Mouse (Mus musculus) c-Kit-positive CD71-positive TER-119-positive erythroid progenitor cells, embryonic 14.5 days (primary cell): Measurements from ENCODE around the gene Snrpg.
A peak's percentile ranks its signal among the peaks of the same experiment; 100 is the strongest.
"Not testable (repeated sequence)": the region's sequence is repeated elsewhere in the genome, so short reads cannot be mapped to it uniquely, and the experiment has no call there.

Source experiments
- DNase-seq: peaks from one replicate; pipeline ENCODE4 v3.0.0-alpha.2; 2013; ENCODE audit warnings: low spot score

Gene Snrpg

DNA sequence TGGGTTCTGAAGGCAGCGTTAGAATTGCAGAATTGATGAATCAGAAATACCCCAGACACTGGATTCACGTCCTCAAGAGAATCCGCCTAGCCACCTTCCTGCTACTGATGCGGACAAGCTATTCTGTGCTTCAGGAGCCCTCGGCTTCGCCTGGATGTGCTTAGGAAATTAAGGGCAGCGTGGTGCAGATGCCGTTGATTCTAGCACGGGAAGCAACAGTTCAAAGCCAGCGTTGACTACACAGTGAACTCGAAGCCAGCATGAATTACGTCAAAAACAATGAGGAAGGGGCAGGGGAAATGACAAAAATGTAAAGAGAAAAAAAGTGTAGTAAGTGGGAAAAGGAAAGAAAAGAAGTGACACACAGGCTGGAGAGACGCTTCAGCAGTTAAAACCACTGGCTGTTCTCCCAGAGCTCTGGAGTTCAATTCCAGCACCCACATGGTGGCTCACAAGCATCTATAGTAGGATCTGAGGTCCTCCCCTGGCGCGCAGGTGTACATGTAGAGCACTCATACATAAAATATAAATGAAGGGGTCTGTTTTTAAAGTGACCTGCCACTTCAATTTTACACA is at the start of gene Snrpg:
Snrpg (plus strand) TSS at position 541 of the 576 bp plus-strand sequence.
- DNase-seq, result no peak

DNA sequence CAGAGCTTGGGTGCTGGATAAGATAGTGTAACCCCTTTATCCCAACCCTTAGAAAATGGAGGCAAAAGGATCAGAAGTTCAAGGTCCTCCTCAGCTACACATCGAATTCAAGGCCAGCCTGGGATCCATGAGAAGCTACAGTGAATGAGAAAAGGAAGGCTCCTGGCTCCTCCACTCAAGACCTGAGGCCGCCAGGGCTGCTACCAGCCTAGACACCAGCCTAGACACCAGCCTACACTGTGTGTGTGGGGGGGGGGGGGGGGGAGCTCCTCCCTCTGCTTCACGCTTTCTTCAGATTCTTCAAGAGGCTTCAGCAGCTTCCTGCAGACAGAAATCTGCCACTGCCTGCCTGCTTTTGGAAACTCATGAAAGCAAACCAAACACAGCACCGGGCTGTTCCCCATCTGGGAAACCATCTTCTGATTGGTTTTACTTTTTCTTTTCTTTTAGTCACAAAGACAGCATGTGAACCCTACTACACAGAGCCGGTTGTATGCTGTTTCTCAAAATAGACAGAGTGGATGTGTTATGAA is 49.0 kb upstream of the Snrpg start:
- DNase-seq, result no peak

DNA sequence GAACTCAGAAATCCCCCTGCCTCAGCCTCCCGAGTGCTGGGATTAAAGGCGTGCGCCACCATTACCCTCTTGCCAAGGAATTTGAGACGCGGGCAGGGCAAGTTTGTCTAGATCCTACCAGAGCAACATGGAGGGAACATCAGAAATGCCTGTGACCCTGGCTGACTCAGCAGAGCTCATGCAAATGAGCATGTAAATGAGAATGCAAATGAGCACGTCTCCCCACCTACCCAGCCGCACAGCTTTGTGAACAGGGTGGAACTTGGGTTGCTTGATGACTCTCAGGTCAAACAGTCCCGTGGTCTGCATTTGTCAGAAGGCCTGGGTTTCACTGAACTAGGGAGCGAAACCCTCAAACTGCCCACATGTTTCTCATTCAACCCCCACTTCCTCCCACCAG is 48.1 kb upstream of the Snrpg start:
- DNase-seq, result no peak

DNA sequence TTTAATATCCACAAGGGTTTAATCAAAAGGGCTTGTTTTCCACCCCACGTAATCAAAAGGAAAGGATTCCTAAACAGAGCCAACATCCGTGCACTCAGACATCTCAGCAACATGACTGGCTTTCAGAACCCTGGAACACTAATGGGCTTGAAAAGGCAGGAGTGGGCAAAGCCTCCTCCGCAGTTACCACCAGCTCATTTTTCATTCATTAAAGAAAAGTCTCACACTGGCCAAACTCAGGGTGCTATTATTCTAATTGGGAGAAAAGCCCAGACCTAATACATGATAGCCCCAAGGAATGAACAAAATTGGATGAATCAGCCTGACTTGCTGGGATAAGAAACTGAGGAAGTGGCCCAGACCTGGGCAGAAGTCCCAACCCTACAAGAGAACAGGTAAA is 46.7 kb upstream of the Snrpg start:
- DNase-seq, result no peak

DNA sequence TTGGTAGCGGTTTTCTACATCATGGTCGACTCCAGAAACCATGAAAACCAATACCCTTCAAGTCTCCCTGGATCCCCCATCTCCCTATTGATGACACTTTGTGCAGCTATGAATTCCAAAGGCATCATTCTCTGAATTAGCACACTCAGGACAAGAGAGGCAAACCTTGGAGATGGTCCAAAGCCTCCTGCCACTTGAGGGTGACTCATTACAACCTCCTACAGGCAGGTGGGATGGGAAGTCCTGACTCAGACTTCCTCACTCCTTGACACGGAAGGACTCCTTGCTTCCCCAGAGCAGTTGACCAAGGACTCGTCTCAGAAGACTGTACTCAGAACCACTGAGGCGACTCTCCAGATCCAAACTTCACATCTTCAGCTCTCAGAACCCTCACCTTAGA is 45.5 kb upstream of the Snrpg start:
- no peak for DNase-seq

DNA sequence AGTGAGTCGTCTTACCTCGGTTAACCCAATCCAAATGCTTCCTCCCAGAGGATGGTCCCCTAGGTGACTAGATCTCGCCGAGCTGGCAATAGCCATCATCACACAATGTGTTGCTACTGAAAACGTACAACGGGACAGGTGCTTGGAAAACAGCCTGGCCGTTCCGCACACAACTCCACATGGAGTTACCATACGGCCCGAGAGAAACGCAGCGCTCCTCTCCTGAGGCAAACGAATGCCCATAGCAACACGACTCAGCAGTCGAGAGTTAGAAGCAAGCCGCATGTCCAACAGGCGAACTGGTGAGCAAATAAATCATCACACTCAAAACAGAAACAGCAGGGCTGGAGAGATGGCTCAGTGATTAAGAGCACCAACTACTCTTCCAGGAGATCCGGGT is 44.2 kb upstream of the Snrpg start:
- DNase-seq, result no peak

DNA sequence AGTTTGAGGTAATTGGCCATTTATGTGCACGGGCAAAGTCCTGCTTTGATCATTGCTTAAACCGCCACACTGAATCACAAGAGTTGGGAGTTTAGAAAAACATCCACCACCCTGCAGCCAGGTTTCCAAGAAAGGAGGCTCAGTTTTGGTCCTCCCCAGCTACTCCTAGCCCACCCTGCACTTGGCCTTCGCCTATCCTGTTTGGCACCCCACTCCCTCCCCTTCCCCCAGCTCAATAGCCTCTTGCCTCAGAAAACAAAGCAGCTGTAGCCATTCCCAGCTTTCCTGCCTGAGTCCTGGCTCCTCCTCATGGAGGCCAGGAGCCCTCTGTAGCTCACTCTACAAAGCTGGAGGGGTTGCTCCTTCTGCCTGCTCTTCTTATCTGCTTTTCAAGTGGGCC is 42.7 kb upstream of the Snrpg start:
- DNase-seq, result no peak

DNA sequence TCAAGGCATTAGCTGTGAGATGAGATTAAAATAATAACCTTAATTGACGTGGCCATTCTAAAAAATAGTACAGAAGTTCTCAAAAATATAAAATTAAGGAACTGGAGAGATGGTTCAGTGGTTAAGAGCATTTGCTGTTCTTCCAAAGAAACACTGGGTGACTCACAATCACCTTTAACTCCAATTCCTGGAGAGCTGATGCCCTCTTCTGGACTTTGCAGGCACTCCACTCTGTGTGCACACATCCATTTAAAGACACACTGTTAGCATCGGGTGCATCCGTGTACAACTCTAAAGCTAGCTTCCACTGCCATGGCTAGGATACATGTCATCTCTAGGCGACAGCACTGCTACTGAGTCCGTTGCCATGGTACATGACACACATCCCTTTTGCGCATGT is 41.2 kb upstream of the Snrpg start:
- no peak for DNase-seq

DNA sequence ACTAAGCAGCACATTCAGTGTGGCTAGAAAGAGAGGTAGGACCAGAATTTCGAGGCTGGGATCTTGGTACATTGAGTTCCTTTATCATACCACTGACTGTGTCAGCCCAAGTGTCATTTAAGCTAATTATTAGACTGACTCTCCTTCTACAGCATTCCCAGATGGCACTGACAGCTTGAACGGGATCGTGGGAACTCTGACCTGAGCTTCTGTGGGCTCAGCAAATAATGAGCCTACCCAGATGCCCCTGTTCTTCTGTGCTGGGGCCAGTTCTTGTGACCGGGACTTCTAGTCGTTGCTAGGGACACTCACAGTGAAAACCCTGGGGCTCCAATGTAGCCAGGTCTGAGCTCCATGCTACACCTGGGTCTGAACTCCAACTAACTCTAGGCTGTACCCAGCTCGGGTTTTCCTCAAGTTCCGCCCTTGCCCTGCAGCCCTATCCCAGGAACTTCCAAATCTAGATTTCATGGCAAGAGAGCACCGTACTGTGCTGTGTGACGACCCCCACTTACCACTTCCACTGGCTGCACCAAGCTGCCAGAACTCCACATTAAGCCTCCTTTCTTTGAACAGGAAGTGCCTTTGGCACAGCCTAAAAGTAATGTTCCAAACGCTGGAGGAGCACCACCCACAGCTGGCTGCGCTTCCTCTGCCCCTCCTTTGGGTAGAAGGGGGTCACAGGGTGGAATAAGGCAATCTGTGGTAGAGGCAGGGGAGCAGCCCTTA is 35.8 kb upstream of the Snrpg start:
- DNase-seq, result no peak

DNA sequence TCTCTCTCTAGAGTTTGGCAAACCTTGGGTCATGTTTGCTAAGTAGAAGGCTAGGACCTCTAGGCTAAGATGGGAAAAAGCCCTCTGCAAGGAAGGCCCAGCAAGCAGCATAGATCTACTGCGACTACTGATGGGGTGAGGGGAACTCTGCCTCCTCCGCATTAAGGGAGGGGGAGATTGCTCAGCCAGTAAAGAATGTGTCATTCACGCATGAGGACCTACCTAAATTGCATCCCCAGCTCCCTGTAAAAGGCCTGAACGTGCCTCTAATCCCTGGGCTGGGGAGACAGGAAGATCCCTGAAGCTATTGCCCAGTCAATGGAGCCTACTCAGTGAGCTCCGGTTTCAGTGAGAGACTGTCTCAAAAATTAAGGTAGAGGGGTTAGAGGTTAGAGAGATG is 35.2 kb upstream of the Snrpg start:
- DNase-seq, result no peak

DNA sequence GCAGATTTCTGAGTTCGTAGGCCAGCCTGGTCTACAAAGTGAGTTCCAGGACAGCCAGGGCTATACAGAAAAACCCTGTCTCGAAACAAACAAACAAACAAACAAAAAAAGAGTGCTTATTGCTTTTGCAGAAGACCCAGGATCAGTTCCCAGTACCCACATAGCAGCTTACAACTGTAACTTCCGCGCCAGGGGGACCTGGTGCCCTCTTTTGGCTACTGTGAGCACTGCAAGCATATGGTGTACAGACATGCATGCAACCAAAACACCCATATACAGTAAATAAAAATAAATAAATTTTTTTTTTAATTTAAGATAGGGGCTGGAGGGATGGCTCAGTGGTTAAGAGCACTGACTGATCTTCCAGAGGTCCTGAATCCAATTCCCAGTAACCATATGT is 34.8 kb upstream of the Snrpg start:
- DNase-seq, result not testable (repeated sequence)

DNA sequence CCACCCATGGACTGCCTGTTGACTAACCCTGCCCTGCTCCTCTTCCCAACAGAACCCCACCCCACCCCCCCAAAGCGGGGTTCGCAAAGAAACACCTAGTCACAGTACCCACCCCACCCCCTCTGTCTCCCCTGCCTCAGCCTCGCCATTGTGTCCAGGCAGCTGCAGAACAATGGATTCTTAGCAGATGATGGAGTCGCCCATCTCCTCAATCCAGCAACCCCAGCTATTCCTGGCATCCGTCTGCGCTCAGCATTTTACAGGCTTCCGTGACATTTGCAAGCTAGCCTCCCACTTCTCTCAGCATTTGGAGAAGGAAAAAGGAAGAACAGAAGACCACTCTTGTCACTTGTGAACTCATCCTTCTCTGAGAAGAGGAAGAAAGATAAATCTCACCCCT is 27.4 kb upstream of the Snrpg start:
- DNase-seq, result no peak

DNA sequence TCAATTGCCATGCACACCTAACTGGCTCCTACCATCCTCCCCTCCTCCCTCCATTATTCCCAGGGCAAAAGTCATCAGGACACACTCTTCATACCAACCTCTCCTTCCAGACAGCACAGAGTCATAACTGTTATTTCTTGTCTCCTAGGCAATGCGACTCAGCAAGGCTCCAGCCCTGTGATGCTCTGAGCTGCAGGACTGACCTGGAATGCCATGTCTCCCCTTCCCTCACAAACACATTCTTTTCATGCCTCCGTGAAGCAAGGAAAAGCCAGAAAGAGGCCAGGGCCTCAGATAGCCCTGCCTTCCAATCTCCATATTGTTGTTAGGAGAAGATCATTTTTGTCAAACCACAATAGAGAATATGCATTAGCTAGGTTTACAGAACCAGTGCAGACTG is 25.0 kb upstream of the Snrpg start:
- DNase-seq, result no peak

DNA sequence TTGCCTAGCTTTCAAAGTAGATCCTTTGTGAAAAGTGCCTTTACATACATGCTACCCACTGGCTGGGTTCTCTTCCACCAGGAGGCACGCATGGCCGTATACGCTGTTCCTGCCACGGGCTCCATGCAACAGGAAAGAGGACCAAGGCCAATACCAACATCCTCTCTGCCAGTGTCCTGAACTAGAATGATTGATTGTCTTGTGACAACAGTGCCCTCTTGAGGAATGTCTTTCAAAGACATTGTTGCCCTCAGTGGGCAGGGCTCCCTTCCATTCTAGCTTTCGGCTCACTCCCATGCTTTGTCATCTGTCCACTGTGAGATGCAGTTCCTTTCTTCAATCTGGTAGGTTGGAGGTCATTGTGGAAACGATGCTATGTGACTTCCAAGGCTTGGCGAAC is 21.8 kb upstream of the Snrpg start:
- DNase-seq, result no peak

DNA sequence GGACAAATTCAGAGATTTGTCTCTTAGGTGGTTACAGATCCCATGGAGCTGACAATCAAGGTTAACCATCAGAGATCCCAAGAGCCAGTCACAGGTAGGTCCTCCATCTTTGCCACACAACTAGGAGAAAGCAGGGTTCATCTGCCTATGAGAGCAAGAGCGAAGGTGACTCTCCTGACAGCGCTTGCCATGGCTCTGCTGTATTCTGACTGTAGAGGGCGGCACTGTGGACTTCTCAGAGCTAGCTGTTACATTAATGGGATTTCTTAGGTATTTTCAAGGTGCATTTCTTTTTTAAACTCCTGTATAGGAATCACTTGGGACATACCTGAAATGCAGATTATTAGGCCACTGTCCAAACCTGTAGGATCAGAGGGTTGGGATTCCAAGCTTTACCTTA is 16.2 kb upstream of the Snrpg start:
- no peak for DNase-seq

DNA sequence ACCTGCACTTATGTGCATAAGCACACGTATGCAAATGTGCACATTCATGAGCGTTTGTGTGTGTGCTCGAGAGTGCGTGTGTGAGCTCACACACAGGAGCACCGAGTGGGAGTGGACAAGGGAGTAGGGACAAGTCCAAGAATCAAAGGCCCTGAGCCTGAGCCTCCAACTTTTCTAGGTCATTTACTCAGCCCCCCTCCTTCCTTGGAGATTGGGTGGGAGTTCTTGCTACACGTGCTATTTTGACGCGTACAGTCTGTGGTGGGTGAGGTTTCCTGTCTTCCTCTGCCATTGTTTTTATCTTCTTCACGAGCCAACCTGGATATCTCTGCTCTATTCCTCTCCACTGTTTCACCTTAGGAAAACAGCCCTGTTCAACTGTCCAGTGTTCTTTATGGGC is 14.1 kb upstream of the Snrpg start:
- no peak for DNase-seq

DNA sequence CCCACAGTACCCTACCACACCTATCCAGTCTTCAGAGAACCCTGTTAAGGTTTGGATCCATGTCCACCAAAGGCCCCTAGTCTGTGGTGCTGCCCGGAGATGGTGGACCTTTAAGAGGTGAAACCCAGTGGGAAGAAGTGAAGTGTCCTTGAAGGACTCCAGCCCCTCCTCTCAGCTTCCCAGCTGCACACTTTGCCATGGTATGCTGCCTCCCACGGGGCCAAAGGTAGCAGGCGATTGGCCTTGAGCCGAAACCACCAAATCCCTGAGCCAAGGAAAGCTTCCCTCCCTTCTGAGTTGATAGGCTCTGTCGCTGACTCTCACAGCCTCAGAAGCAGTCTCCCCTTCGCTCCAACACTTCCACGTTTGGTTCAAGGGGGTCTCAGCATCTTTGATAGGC is 10.4 kb upstream of the Snrpg start:
- DNase-seq, result no peak

DNA sequence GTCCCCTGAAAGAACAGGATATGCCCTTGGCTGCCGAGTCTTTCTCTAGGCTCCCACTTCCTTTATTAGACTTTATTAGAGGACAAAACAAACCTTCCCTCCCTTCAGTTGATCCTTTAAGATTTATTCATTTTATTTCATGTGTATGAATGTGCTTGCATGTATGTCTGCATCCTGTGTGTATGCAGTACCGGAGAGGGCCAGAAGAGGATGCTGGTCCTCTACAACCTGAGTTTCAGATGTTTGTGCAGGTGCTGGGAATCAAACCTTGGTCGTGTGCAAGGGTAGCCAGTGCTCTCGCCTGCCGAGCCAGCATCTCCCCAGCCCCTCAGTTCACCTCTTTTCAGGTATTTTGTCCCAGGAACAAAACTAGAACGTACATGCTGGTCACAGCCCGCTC is 9.7 kb upstream of the Snrpg start:
- no peak for DNase-seq

DNA sequence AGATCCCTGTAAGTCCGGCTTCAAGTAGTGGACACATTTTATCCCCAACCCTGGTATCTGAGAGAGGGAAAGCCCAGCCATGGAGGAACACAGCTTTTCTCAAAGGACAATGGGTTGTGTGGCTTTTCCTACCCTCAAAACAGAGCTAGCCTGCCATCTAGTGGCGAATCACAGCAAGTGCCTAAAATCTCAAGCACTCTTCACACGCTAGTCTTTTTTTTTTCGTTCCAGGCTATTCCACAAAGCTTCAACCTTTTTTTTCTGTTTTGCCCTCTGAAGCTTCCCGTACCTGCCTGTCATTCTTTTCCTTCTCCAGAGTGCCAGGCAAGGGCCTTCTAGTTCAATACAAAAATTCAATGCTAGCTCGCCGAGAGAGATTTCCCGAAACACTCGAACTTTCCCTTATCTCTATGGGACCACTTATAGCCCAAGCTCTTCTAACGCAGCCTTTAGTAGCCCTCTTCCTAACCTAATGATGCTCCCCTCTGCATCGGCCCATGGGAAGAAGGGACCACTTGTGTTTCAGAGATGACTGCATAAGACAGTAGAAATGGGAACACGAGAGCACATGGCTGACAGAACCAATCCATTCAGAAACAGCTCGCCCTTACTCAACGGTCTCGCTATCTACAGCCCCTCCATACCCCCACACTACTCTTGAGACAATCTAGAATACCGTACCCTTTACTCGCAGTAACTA is 6.5 kb upstream of the Snrpg start:
- DNase-seq, result peak; percentile 78

DNA sequence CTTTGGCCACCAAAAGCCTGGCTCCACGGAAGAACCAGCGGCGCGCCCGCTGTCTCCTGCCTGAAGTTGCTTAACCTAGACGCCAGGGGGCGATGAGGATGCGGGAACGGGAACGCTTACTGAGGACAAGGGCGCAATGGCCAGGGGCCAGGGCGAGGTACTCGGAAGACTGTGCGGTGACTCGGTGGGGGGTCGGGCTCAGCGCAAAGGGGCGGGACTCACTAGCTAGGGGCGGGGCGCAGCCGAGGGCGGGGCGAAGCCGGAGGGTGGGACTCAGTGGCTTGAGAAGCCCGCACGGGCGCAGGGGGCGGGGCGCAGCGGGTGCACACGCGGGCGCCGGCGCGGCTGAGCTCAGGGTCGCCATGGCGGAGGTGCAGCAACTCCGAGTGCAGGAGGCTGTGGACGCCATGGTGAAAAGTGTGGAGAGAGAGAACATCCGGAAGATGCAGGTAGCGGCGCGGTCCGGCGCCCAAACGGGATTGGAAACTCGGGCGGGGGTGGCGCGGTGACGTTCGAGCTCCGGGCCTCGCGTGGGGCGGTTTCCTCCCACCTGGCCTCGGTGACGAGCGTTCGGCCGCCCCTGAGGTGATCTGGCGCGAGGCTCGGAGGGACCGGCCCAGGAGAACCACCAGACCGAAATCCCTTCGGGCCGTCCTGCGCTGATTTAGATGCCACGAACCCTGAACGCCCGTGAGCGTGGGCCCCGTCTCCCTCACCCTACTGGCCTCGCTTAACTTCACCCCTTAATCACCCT is 5.6 kb upstream of the Snrpg start, which contains the start of gene Fam136a:
Fam136a (plus strand) TSS at position 276 of the 754 bp plus-strand sequence.
- peak; percentile 95 for DNase-seq

DNA sequence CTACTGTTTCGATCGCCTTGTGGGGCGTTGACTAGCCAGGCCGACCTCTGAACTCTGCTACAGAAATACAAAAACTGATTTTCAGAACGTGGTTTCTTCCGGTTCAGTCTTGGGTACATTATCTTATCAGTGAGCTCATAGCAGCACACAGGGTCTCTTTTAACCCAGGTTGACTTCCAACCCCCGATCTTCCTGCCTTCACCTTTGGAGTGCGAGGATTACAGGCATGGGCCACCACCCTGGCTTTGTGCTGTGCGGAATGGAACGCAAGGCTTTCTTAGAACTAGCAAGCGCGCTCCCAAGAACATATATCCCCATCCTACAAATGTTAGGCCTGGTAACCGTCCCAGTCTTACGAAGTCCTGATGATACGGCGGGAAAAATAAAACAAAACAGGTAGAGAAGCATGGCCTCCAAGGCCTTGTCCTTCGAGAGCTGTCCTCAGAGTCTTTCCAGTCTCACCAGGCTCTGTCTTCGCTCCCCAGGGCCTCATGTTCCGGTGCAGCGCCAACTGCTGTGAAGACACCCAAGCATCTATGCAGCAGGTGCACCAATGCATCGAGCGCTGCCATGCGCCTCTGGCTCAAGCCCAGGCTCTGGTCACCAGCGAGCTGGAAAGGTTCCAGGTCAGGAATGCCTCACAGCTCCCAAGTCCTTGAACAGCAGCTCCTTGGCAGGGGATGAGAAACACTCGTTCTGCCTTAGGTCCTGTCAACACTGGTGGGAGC is 4.8 kb upstream of the Snrpg start:
- DNase-seq, result peak; percentile 28

DNA sequence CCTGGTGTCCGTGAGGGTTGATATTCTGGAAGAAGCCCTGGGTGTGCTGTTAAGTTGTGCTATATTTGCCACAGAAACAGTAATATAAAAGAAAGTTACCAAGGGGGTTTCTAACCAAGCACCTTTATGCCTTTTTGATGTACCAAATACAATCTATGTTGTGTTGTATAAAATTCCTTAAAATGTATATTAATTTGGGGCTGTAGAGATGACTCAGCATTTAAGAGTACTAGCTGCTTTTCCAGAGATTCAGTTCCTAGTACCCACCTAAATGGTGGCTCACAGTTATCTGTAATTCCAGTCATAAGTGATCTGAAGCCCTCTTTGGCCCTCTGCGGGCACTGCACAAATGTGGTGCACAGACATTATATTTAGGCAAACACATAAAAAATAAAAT is 4.3 kb upstream of the Snrpg start:
- peak; percentile 34 for DNase-seq
